Mouse (Mus musculus) erythroblast, embryonic 14.5 days (primary cell): ENCODE results near the gene Tmem169.

Experiments
- GATA1 ChIP-seq: IDR thresholded peaks from 2 replicates; pipeline ENCODE4 v1.6.1; 2012; ENCODE audit warnings: low read length, inconsistent platforms, mixed read lengths
- TAL1 ChIP-seq: IDR thresholded peaks from 3 replicates; pipeline ENCODE4 v1.6.1; 2012; ENCODE audit warnings: low read length, inconsistent platforms, mixed read lengths

DNA sequence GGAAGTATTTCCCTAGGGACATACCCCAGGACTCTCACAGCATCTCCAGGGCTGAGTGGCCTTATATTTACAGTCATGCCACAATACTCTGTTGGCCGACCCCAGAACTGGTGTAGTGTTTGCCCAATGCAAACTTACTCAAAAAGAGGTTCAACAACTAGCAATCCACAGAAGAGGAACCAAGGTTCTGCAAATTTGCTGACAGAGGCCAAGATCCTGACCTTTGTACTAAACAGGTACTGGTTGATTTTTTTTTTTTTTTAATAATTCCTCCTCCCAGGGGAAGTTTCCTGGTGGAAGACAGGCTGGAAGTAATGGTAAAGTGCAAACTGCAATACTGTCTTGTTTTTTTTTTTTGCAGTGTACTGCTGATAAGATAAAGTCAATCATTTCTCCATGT lies 1.6 kb upstream of the Tmem169 start:
- no peak for TF ChIP-seq TAL1
- TF ChIP-seq GATA1 = no peak
